Mouse (Mus musculus) forebrain, embryonic 10.5 days (tissue): ENCODE measurements at regions not wholly inside any gene's neighbourhood (a gene's known extent, or its start where the extent isn't known, plus 50 kb on each side); places are given as distances from the start of the nearest gene placed in this dataset.

Experiments
- DNase-seq: peaks from one replicate; pipeline ENCODE4 v3.0.0-alpha.2; 2017; ENCODE audit warnings: low spot score; ENCODE audit errors: extremely low spot score
- H3K27ac ChIP-seq: fragments of 300-500 bp; sonication (generic); 2 replicates; pipeline ENCODE4 v1.5.1; 2016; ENCODE audit warnings: mild to moderate bottlenecking
- H3K27me3 ChIP-seq: fragments of 300-500 bp; sonication (generic); 2 replicates; pipeline ENCODE4 v1.6.1; 2016; ENCODE audit warnings: mild to moderate bottlenecking; ENCODE audit not compliant: poor library complexity, severe bottlenecking
- H3K36me3 ChIP-seq: fragments of 300-500 bp; sonication (generic); replicated peaks from 2 replicates; pipeline ENCODE4 v1.6.1; 2016; ENCODE audit warnings: mild to moderate bottlenecking, moderate library complexity
- H3K4me1 ChIP-seq: fragments of 300-500 bp; sonication (generic); 2 replicates; pipeline ENCODE4 v1.6.1; 2016
- H3K4me3 ChIP-seq: fragments of 300-500 bp; sonication (generic); 2 replicates; pipeline ENCODE4 v1.5.1; 2016; ENCODE audit warnings: mild to moderate bottlenecking, moderate library complexity
- H3K9me3 ChIP-seq: fragments of 300-500 bp; sonication (generic); 2 replicates; pipeline ENCODE4 v1.6.1; 2016; ENCODE audit warnings: mild to moderate bottlenecking, moderate library complexity
- WGBS: fragments of 180-500 bp; shearing (Covaris S2); methylation state at CpG from one replicate; pipeline ENCODE4 v1.1.7; 2016; 5-methylcytosine and 5-hydroxymethylcytosine counted together

- peak; percentile 44 for DNase-seq
- H3K27ac ChIP-seq, result peak overlapping the region; percentile 87
- H3K4me1 ChIP-seq, result peaks cover 75% of the 10 kb centered on the region
- no peaks in the 10 kb centered on the region for H3K36me3 ChIP-seq
- WGBS, result 8% methylated on average over 10 of the region's 10 CpGs
- H3K27me3 ChIP-seq, result peaks cover 94% of the 10 kb centered on the region
- peak overlapping the region; percentile 40 for H3K4me3 ChIP-seq
- H3K9me3 ChIP-seq, result no peaks in the 10 kb centered on the region
Observed at GRCm38 (mm10) chr2:172727576-172727975, 178.2 kb downstream of the Tfap2c start.

- peak overlapping the region; percentile 87 for H3K27ac ChIP-seq
- H3K4me1 ChIP-seq, result peaks cover 82% of the 10 kb centered on the region
- no peaks in the 10 kb centered on the region for H3K36me3 ChIP-seq
- peak overlapping the region; percentile 40 for H3K4me3 ChIP-seq
- H3K9me3 ChIP-seq, result no peaks in the 10 kb centered on the region
- peak; percentile 98 for DNase-seq
- WGBS, result under 1% methylated on average over 53 of the region's 53 CpGs
- H3K27me3 ChIP-seq, result peaks cover 94% of the 10 kb centered on the region
Observed at GRCm38 (mm10) chr2:172728240-172728821, 178.9 kb downstream of the Tfap2c start.

- WGBS, result 48% methylated on average over 4 of the region's 4 CpGs
- Histone ChIP-seq H3K27ac (peak overlapping the region; percentile 87), H3K4me3 (peak overlapping the region; percentile 40), H3K27me3 (peaks cover 94% of the 10 kb centered on the region), H3K9me3 (no peaks in the 10 kb centered on the region), H3K36me3 (no peaks in the 10 kb centered on the region), H3K4me1 (peaks cover 91% of the 10 kb centered on the region)
- no peak for DNase-seq
Observed at GRCm38 (mm10) chr2:172729151-172729550, 179.8 kb downstream of the Tfap2c start.

- H3K27ac ChIP-seq, result peak overlapping the region; percentile 87
- no peaks in the 10 kb centered on the region for H3K9me3 ChIP-seq
- H3K27me3 ChIP-seq, result peaks cover 94% of the 10 kb centered on the region
- no peaks in the 10 kb centered on the region for H3K36me3 ChIP-seq
- no peak overlapping the region for H3K4me3 ChIP-seq
- H3K4me1 ChIP-seq, result peaks cover 95% of the 10 kb centered on the region
- WGBS, result 61% methylated on average over 9 of the region's 9 CpGs
- DNase-seq, result no peak
Observed at GRCm38 (mm10) chr2:172729741-172730140, 180.3 kb downstream of the Tfap2c start.

- peaks cover 95% of the 10 kb centered on the region for H3K4me1 ChIP-seq
- peaks cover 2% of the 10 kb centered on the region for H3K9me3 ChIP-seq
- peak overlapping the region; percentile 81 for H3K27ac ChIP-seq
- H3K36me3 ChIP-seq, result no peaks in the 10 kb centered on the region
- peaks cover 94% of the 10 kb centered on the region for H3K27me3 ChIP-seq
- under 1% methylated on average over 18 of the region's 18 CpGs for WGBS
- peak overlapping the region; percentile 37 for H3K4me3 ChIP-seq
- DNase-seq, result no peak
Observed at GRCm38 (mm10) chr2:172731408-172731807, 182.0 kb downstream of the Tfap2c start.

- peaks cover 88% of the 10 kb centered on the region for H3K4me1 ChIP-seq
- no peaks in the 10 kb centered on the region for H3K36me3 ChIP-seq
- WGBS, result 4% methylated on average over 19 of the region's 19 CpGs
- H3K27me3 ChIP-seq, result peaks cover 95% of the 10 kb centered on the region
- no peak for DNase-seq
- H3K27ac ChIP-seq, result peak overlapping the region; percentile 81
- H3K9me3 ChIP-seq, result peaks cover 14% of the 10 kb centered on the region
- H3K4me3 ChIP-seq, result peak overlapping the region; percentile 11; the same call in 1 of the 2 replicates
Observed at GRCm38 (mm10) chr2:172732453-172733210, 183.2 kb downstream of the Tfap2c start.

GRCm38 (mm10) chr2:172733403-172733995, 184.1 kb downstream of the Tfap2c start:
- no peak for DNase-seq
- H3K4me1 ChIP-seq, result peaks cover 88% of the 10 kb centered on the region
- peak overlapping the region; percentile 23; the same call in 1 of the 2 replicates for H3K4me3 ChIP-seq
- H3K27ac ChIP-seq, result peak overlapping the region; percentile 81
- 2% methylated on average over 9 of the region's 9 CpGs for WGBS
- peaks cover 17% of the 10 kb centered on the region for H3K9me3 ChIP-seq
- H3K36me3 ChIP-seq, result no peaks in the 10 kb centered on the region
- H3K27me3 ChIP-seq, result peaks cover 98% of the 10 kb centered on the region

- peaks cover 17% of the 10 kb centered on the region for H3K9me3 ChIP-seq
- DNase-seq, result no peak
- peaks cover 88% of the 10 kb centered on the region for H3K4me1 ChIP-seq
- H3K4me3 ChIP-seq, result no peak overlapping the region
- peak overlapping the region; percentile 40 for H3K27ac ChIP-seq
- peaks cover 98% of the 10 kb centered on the region for H3K27me3 ChIP-seq
- no peaks in the 10 kb centered on the region for H3K36me3 ChIP-seq
- WGBS, result 29% methylated on average over 6 of the region's 6 CpGs
Observed at GRCm38 (mm10) chr2:172735621-172736020, 186.2 kb downstream of the Tfap2c start.

GRCm38 (mm10) chr2:172739041-172739491, 189.7 kb downstream of the Tfap2c start:
- Histone ChIP-seq H3K27me3 (peaks cover 90% of the 10 kb centered on the region), H3K36me3 (no peaks in the 10 kb centered on the region), H3K4me1 (peaks cover 59% of the 10 kb centered on the region), H3K4me3 (peak overlapping the region; percentile 18; the same call in 1 of the 2 replicates), H3K9me3 (peaks cover 19% of the 10 kb centered on the region), H3K27ac (peak overlapping the region; percentile 65; the same call in 1 of the 2 replicates)
- 3% methylated on average over 11 of the region's 11 CpGs for WGBS
- peak; percentile 60 for DNase-seq

GRCm38 (mm10) chr2:172739529-172739928, 190.1 kb downstream of the Tfap2c start:
- no peaks in the 10 kb centered on the region for H3K36me3 ChIP-seq
- 0 out of 2 replicates have a peak overlapping the region, but pooled peaks have one; percentile 18 for H3K4me3 ChIP-seq
- peaks cover 19% of the 10 kb centered on the region for H3K9me3 ChIP-seq
- DNase-seq, result peak; percentile 46
- H3K27ac ChIP-seq, result peak overlapping the region; percentile 65; the same call in 1 of the 2 replicates
- 10% methylated on average over 19 of the region's 19 CpGs for WGBS
- H3K4me1 ChIP-seq, result peaks cover 56% of the 10 kb centered on the region
- peaks cover 86% of the 10 kb centered on the region for H3K27me3 ChIP-seq

- peaks cover 45% of the 10 kb centered on the region for H3K4me1 ChIP-seq
- peak overlapping the region; percentile 58; the same call in 1 of the 2 replicates for H3K27ac ChIP-seq
- H3K4me3 ChIP-seq, result no peak overlapping the region
- no peaks in the 10 kb centered on the region for H3K9me3 ChIP-seq
- H3K36me3 ChIP-seq, result no peaks in the 10 kb centered on the region
- WGBS, result 90% methylated on average over 11 of the region's 11 CpGs
- H3K27me3 ChIP-seq, result peaks cover 53% of the 10 kb centered on the region
- DNase-seq, result no peak
Observed at GRCm38 (mm10) chr2:172751364-172751763, 188.8 kb downstream of the Bmp7 start.

- H3K4me1 ChIP-seq, result peaks cover 85% of the 10 kb centered on the region
- no peaks in the 10 kb centered on the region for H3K9me3 ChIP-seq
- no peaks in the 10 kb centered on the region for H3K36me3 ChIP-seq
- WGBS, result 49% methylated on average over 15 of the region's 15 CpGs
- peak overlapping the region; percentile 80 for H3K27ac ChIP-seq
- 0 out of 2 replicates have a peak overlapping the region, but pooled peaks have one; percentile 3 for H3K4me3 ChIP-seq
- DNase-seq, result no peak
- peaks cover 98% of the 10 kb centered on the region for H3K27me3 ChIP-seq
Observed at GRCm38 (mm10) chr2:172755686-172756471, 184.2 kb downstream of the Bmp7 start.
